Mouse (Mus musculus): Measurements from ENCODE around the gene Bcl11b. TPM values are rescaled to one million over a fixed set of nuclear protein-coding genes. Genes with fewer than 3 reads are reported as not detected.

Gene Bcl11b
- total RNA-seq, 2 experiments from 2014 or later: 125 to 127 TPM

GRCm38 (mm10) chr12:107975479-107975896 is 27.9 kb downstream of the Bcl11b start:
- intact Hi-C loops (cut with DNase I): no loop called here
- no peak for DNase-seq

GRCm38 (mm10) chr12:107974504-107974903 is 28.9 kb downstream of the Bcl11b start:
- DNase-seq: no peak
- intact Hi-C loops (cut with DNase I): no loop called here

DNA sequence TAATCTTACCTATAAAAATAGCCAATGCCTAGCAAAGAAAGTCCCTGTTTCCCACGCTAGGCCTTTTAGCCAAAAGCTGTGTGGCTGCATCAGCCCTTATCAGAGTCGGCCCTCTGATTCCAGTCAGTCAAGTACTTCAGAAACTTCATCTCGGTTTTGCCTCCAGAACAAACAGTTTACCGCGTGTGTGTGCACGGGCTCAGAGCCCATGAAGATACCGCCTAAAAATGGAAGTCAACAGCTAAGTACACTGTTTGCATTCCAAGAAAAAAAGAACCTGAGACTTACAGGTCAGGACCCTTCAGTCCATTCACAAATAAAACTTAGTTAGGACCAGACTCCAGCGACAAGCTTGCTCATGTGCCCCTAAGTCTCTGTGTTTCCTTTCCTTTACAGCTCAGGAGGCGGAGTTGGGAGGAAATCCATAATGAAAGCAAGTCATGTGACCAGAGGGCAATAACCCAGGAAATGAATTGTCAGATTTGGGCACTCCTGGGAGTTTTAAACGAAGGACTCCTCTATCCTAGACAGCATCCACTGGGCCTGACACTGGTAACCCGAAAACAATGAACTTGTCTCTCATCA is 29.8 kb downstream of the Bcl11b start:
- intact Hi-C loops (cut with DNase I): no loop called here
- DNase-seq: no peak

DNA sequence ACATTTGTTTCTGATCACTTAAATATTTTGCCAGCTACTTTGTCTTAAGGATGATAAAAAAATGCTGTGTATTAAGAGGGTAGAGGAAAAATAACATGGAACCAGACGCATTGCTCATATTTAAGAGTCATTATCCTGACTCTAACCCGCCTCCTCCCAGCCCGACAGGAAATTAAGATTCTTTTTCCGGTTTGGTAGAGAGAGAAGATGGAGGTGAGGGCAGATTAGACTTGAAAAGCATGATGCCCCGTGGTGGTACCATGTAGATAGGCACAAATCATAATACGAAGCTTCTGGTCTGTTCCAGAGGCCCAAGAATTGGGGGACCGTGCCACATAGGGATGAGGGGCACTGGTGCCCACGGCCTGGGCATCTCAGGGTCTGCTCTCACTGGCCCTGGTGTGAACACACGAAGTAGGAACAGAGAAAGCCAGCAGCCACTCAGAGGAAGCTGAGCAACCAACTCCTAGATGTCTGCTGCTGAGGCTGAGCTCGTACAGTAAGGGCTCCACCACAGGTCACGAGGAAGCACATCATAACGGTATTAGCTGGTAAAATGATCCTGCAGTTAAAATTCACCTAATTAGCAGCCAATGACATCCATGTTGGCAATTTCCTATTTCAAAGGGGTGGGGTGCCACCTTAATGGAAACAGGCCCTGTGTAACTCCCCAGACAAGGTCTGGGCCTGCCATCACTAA is 32.2 kb downstream of the Bcl11b start:
- intact Hi-C loops (cut with DNase I): no loop called here
- DNase-seq: no peak

GRCm38 (mm10) chr12:107970637-107971036 is 32.8 kb downstream of the Bcl11b start:
- no peak for DNase-seq
- intact Hi-C loops (cut with DNase I): no loop called here

DNA sequence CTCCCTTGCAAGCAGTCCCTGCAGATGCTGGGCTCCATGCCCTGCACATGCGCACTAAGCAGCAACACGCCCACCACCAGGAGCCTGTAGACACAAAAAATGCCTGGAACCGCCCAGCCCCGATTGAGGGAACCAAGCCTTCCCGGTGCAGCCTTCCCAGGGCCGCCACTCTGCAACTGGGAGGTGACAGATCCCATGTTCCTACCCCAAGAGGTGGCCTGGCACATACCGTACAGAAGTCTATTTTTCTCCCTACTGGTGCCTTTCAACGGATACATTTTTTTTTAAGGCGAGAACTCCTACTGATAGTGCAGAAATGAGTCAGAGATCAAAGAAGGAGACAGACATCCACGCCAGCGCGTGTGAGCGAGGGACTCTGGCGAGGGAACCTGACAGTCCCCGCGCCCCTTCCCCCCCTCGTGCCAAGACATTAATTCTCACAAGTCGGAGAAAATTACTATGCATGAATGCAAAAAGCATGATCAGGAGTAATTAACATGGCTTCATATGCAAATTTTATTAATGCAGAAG is 33.5 kb downstream of the Bcl11b start:
- DNase-seq: peak; percentile 47
- intact Hi-C loops (cut with DNase I): no loop called here

DNA sequence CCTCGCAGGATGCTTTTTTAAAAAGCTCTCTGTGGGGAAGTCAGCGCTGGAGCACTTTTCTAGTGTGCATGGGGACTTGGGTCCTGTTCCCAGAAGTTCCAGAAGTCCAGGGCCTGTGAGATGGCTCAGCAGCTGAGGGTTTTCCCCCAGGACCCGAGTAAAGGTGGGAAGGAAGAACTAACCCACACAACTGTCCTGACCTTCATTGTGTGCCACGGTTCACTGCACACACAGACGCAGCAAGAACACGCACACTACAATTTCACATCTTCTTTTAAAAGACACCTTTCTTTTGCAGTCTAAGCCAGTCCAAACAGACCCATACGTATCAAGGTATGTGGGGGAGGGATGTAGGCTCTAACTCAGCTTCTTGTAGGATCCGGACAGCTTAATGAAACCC is 34.3 kb downstream of the Bcl11b start:
- DNase-seq: no peak
- intact Hi-C loops (cut with DNase I): no loop called here

- intact Hi-C loops (cut with DNase I): no loop called here
- no peak for DNase-seq
Measured at GRCm38 (mm10) chr12:107968331-107968730, 35.1 kb downstream of the Bcl11b start.

DNA sequence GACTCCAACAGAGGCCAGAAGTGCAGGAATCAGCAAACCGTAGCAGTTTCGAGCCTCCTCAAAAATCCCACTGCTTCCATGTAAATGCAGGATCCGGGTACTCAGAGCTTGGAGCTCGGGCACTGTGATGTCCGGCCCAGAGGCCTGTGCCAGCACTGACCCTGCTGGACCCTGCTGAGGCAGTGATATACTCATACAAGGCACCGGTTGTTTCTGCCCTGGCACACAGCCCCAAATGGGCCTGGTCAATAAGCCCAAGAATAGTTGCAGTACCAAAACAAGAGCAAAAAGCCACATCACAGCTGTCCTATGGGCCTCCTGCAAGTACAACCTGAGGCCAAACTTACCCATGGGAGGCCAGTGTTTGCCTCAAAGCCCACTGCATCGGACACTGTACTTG is 36.4 kb downstream of the Bcl11b start:
- intact Hi-C loops (cut with DNase I): no loop called here
- no peak for DNase-seq

- no peak for DNase-seq
- intact Hi-C loops (cut with DNase I): no loop called here
Measured at GRCm38 (mm10) chr12:107965103-107965502, 38.3 kb downstream of the Bcl11b start.

- no peak for DNase-seq
- intact Hi-C loops (cut with DNase I): no loop called here
Measured at GRCm38 (mm10) chr12:107964396-107965085, 38.9 kb downstream of the Bcl11b start.

DNA sequence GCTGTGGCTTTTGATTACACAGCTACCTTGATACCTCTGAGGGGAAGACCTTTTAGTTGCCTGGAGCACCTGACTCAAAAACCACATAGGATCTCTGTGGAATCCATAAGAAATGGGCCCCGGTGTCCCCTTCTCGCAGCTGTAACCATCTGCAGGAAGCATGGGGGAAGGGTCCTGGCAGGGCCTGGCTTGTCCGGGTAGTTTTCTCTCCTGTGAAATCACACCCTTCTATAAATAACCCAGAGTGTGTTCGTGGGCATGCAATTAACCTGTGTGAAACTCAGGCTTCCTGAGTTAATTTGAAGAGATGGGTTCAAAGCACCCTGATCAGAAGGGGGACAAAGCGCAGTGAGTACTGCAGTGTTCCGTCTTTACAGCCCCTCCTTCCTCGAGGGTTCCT is 40.5 kb downstream of the Bcl11b start:
- no peak for DNase-seq
- intact Hi-C loops (cut with DNase I): no loop called here

- no peak for DNase-seq
- intact Hi-C loops (cut with DNase I): no loop called here
Measured at GRCm38 (mm10) chr12:107961843-107962242, 41.6 kb downstream of the Bcl11b start.

- no peak for DNase-seq
- intact Hi-C loops (cut with DNase I): no loop called here
Measured at GRCm38 (mm10) chr12:107960789-107961491, 42.5 kb downstream of the Bcl11b start.

- intact Hi-C loops (cut with DNase I): no loop called here
Measured at GRCm38 (mm10) chr12:107960365-107960764, 43.0 kb downstream of the Bcl11b start.

DNA sequence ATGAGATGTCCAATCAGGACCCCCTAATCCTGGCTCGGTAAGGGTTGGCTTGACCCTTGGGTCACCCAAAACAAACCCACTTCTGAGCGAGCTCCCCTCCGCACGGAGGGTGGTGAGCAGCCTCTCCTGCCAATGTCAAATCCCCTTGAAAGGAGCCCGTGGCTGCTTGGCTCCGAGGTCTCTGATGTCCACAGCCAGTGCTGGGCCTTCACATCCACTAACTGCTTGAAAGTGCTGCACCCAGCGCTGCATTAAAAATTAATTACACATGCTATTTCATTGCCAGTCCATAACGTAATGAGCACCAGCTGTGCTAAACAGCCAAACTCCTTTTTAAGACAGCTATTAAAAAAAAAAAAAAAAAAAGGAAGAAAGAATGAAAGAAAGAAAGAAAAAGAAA is 43.5 kb downstream of the Bcl11b start:
- intact Hi-C loops (cut with DNase I): no loop called here

More at GRCm38 (mm10) chr12:107960365-107960764, 43.0 kb downstream of the Bcl11b start:
- DNase-seq: no peak

GRCm38 (mm10) chr12:107953044-107953684 is 50.2 kb downstream of the Bcl11b start:
- intact Hi-C loops (cut with DNase I): no loop called here
- DNase-seq: no peak

More for the DNA sequence above, 43.5 kb downstream of the Bcl11b start:
- DNase-seq: no peak

DNA sequence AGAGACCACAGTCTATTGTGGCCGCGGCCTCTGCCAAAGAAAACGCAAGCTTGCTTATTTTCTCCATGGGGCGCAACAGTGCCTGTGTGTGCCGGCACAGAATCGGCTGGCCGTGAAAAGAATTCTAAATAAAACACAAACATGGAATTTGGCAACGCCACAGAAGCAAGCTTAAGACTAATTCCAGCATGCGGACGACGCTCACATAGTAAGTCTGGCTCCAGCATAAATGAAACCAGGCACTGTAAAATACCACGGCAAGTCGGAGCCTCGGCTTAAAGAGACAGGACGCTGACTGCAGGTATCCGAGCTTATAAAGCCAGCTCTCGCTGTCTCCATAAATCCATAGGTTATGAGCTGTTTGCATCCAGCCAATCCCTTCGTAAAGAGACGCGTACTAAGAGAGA is 51.1 kb downstream of the Bcl11b start:
- peak; percentile 51 for DNase-seq
- intact Hi-C loops (cut with DNase I): no loop called here

DNA sequence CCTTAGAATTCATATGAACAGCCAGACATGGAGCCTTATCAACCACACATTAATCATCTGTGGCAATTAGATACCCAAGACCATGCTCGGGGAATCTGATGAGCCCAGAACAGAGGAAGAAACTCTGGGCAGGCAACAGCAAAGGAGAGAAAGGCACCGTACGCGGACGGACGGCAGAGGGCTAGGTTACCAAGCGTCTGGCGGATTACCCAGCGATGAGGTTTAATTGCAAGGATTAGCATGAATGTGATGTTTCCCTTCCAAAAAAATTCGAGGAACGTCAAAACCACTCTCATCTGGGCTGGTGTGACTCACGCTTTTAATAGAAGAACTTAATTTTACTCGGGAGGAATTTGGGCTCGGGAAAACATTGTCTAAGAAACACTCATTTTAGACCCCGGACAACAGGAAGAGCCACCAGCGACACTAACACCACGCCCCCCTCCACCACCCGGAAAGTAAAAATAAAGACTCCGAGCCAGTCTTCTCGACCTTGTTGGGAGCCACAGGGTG is 52.7 kb downstream of the Bcl11b start:
- intact Hi-C loops (cut with DNase I): no loop called here
- DNase-seq: no peak

- DNase-seq: no peak
Measured at GRCm38 (mm10) chr12:107949416-107949815, 54.0 kb downstream of the Bcl11b start.

More at GRCm38 (mm10) chr12:107949416-107949815, 54.0 kb downstream of the Bcl11b start:
- intact Hi-C loops (cut with DNase I): no loop called here
